Mouse (Mus musculus) NIH3T3 (cell line): ENCODE measurements around the gene Scn4b.

Experiments
- DNase-seq: peaks from one replicate; pipeline ENCODE4 v3.0.0-alpha.2; 2012; ENCODE audit warnings: low read depth

Gene Scn4b

GRCm38 (mm10) chr9:45189661-45190174, 51.5 kb downstream of the Scn4b start:
- no peak for DNase-seq

DNA sequence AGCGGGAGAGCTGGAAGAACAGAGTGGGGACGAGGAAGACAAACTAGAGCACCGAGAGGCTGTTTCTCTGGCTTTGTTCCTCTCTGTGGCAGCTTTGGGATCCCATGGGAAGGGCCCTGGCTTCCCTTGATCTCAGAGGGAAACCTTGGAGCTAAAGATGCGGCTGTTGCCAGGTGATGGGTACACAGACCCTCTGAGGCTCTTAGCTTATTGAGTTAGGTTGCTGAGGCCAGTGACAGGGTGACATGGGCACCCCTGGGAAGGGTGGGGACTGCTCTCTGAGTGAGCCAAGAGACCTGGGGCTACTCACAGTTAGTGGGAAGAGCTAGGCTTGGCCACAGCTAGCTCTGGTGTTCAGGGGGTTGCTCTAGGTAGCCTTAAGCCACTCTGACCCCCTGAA, 57.3 kb downstream of the Scn4b start:
- no peak for DNase-seq

GRCm38 (mm10) chr9:45196125-45196830, 58.1 kb downstream of the Scn4b start:
- no peak for DNase-seq

GRCm38 (mm10) chr9:45197549-45197948, 59.4 kb downstream of the Scn4b start:
- no peak for DNase-seq

- DNase-seq, result no peak
Observed at GRCm38 (mm10) chr9:45201319-45201947, 63.2 kb downstream of the Scn4b start.

DNA sequence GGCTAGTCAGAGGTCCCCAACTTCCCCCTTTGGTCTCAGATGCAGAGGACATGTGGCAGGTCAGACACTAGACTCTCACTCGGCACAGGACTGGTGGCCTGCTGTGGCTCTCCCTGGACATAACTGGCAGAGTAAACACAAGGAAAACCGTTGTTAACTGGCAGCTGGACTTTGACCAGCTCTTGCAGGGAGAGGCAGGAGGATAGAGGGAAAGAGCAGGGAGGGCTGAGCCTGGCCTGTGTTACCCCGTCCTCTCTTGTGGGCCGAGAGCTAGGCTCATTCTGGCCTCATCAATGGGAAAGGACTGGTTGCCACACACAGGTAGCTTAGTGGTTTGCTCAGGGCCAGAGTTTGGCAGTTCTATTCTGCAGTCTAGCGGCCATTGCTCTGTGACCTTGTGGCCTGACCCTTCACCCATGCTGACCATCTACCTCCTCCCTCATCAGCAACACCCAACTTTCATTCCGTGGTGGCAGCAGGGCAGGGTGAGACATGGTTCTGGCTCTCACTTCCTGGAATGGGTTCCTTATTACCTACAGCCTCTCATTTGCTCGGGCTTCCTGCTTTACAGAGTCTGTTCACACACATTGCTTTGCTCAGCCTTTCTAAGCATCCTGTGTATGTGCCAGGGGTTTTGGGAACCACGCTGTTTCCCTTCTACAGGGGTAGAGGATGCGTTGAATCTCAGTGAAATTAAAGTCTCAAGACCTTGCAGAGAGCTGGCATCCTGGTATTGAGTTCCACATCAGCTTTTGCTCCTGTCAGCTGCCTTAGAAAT, 64.0 kb downstream of the Scn4b start:
- DNase-seq, result no peak
